Mouse (Mus musculus): Measurements from ENCODE around the gene Hoxc8.

The Hoxc8 gene

DNA sequence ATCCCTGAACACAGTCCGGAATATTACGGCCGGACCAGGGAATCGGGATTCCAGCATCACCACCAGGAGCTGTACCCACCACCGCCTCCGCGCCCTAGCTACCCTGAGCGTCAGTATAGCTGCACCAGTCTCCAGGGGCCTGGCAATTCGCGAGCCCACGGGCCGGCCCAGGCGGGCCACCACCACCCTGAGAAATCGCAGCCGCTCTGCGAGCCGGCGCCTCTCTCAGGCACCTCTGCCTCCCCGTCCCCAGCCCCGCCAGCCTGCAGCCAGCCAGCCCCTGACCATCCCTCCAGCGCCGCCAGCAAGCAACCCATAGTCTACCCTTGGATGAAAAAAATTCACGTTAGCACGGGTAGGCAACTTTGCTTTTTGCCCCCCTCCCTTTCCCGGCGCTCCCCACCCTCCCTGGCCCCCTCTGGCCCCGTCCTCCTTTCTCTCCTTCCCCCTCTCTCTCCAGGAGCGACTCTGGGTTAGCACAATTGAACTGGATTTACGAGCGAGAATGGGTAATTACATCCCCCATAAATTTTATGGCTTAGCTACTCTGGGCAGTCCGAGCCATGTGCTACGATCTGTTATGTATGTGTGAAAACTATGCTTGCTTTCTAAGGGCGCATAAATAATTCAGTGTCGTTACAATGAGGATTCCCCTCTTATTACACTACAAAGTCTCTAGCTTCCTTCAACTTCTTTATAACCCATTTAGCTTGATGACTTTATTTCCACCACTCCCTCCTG lies 44.6 kb downstream of the Hoxc8 start:
- DNase-seq (ENCODE audit: low read depth), result no peak

GRCm38 (mm10) chr15:103035548-103035881 lies 45.1 kb downstream of the Hoxc8 start:
- no peak for DNase-seq (ENCODE audit: low read depth)

DNA sequence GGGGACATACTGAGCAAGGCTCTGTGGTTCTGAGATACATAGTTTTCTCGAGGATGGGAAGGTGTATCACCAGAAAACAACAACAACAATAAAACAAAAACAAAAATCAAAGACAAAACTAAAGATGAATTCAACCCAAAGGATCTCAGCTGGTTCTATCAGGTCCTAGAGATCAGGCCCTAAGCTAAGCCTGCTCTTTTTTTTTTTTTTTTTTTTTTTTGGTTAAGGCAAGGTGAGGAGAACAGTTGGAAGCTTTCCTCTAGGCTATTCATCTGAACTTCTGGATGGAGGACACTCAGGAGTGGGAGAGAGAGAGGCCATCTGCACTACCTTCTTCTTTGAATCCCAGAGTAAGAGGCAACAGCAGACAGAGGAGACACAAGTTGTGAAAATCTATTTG lies 47.2 kb downstream of the Hoxc8 start:
- no peak for DNase-seq (ENCODE audit: low read depth)

DNA sequence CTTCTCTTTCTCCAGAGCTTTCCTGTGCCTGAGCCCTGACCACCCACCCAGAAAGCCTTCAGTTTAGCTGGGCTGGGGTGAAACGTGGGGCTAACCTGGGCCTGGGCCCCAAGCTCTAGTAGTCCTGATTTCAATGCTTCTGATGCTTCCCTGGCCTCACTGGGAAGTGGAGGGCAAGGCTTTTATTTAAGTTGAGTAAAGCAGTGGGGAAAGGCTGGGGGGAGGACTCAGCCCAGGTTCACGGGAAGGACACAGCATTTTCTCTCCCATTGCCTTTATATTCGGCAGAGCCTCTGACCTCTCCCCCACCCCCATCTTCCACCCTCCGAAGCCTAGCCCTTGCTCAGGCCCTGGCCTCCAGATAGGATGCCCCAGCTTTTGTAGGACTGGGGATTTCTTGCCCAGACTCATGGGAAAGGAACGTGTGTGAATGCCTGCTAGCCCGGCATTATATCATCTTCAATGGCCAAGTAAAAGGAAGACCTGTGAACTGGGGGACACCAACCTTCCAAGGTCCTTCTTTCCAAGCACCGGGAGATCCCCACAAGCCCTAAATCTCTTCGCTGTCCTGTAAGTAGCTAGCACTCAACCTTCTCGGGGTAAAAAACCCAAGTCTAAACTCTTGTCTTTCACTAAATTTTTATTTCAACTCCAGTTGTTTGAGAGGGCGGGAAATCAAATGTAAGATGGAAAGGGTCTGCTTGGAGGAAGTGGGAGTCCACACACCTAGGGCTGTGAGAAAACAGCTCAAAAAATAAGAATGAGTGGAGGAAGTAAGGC lies 48.5 kb downstream of the Hoxc8 start:
- no peak for DNase-seq (ENCODE audit: low read depth)

DNA sequence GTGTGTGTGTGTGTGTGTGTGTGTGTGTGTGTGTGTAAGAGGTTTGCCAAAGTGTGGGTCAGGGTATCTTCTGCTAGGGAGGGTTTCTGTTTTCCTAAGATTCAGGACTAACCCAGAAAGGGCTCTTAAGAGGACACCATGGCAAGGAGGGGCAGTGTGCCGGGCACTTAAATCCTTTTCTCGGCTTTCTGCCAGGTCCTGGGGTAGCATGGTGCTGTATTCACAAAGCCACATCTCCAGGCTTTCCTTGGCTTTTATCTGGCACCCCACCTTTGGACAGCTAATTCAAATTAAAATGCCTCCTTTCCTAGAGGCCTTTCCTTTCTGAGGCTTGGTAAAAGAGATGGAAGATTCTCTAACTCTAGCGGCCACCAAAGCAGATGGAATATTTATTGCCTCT lies 49.2 kb downstream of the Hoxc8 start:
- no peak for DNase-seq (ENCODE audit: low read depth)

DNA sequence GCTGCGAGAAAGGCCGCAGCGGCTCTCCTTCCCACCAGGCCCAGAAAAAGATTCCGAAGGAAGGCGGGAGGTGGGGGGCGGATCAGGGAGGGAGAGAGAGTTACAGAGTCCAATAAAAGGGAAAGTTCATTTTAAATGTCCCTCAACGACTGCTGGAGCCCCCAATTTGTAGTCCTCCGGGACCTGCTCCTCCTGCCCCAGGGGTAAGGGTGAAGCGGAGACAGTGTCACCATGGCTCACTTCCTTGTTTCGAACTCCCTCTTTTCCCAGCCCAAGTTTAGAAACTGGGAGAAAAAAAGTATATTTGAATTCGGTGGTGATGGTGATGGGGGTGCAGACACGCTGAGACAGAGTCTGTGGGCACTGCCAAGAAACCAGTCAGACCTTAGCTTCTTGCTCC lies 50.2 kb downstream of the Hoxc8 start:
- DNase-seq (ENCODE audit: low read depth), result no peak

DNA sequence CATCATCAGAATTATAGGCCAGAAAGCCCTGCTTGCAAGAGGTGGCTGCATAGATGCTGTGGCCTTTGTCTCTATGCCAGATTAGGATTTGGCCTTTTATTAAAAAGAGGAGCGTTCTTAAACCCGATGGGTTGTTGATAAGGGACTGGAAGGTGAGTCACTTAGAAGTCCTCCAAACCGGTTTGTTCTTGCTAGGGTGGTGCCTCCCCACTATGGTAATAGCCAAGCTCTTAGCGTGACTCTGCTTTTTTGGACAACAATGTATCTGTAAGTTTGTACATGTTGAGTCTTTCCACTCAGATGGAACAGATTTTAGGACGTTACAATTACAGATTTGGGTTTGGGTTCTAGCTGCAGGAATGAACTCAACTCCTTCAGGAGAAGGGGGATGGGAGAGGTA lies 51.2 kb downstream of the Hoxc8 start:
- no peak for DNase-seq (ENCODE audit: low read depth)

- no peak for DNase-seq (ENCODE audit: low read depth)
Measured at GRCm38 (mm10) chr15:103042209-103042608, 51.8 kb downstream of the Hoxc8 start.
